Mouse (Mus musculus) embryonic facial prominence, embryonic 14.5 days (tissue): Measurements from ENCODE around the gene Cyp4f40. TPM values are rescaled to one million over a fixed set of nuclear protein-coding genes. Genes with fewer than 3 reads are reported as not detected.

ENCODE experiments used
- polyA plus RNA-seq: library from polyadenylated mRNA; unstranded; fragments of >200 nt; fragmentation: Nextera tagmentation; extraction: Ambion mirVana; gene quantifications from 2 replicates; pipeline ENCODE4 v1.2.1, GENCODE M21; 2014

Cyp4f40 gene
- polyA plus RNA-seq, 1 experiment from 2014 or later: not detected

Other genes starting within 250 kb of the Cyp4f40 start
- 0.17 TPM in 1 of 2 replicates, not detected in the other for gene Pglyrp2, start 234.7 kb upstream of the Cyp4f40 start, polyA plus RNA-seq
- gene Cyp4f39, start 206.2 kb upstream of the Cyp4f40 start, polyA plus RNA-seq: 4.8 and 6.2 TPM in 2 replicates
- 5.3 and 5.8 TPM in 2 replicates for gene Cyp4f17, start 152.8 kb upstream of the Cyp4f40 start, polyA plus RNA-seq
- gene Cyp4f16, start 122.3 kb upstream of the Cyp4f40 start, polyA plus RNA-seq: 18.0 and 18.3 TPM in 2 replicates
- not detected in 2 replicates for gene Cyp4f37, start 37.6 kb upstream of the Cyp4f40 start, polyA plus RNA-seq
- gene Cyp4f15, start 26.7 kb downstream of the Cyp4f40 start, polyA plus RNA-seq: 0.71 and 0.75 TPM in 2 replicates
- gene Zfp871, start 129.4 kb downstream of the Cyp4f40 start, polyA plus RNA-seq: 39.8 and 53.0 TPM in 2 replicates
- 2.8 and 3.5 TPM in 2 replicates for gene Zfp811, start 151.0 kb downstream of the Cyp4f40 start, polyA plus RNA-seq
- 14.5 and 15.4 TPM in 2 replicates for gene Zfp799, start 171.4 kb downstream of the Cyp4f40 start, polyA plus RNA-seq
- 8.7 and 8.9 TPM in 2 replicates for gene Zfp870, start 232.7 kb downstream of the Cyp4f40 start, polyA plus RNA-seq